Mouse (Mus musculus): Measurements from ENCODE around the gene Mmp28.

- TF ChIP-seq CTCF (IDR thresholded peaks at IDR 0.05; ENCODE audit: low read depth, low read length) (no peak), POLR2A (IDR thresholded peaks at IDR 0.05; ENCODE audit: borderline replicate concordance, low read depth, low read length) (no peak)
Observed at GRCm38 (mm10) chr11:83439426-83440060, 23.3 kb downstream of the Mmp28 start.
